Mouse (Mus musculus): ENCODE data around the gene Padi6.

- no peak for TF ChIP-seq CTCF (IDR thresholded peaks at IDR 0.05; ENCODE audit: borderline replicate concordance, extremely low read depth, insufficient read depth, insufficient read length)
- TF ChIP-seq POLR2A (IDR thresholded peaks at IDR 0.05; ENCODE audit: borderline replicate concordance, extremely low read depth, insufficient read depth, insufficient read length, poor library complexity, severe bottlenecking) = no peak
Measured at GRCm38 (mm10) chr4:140716994-140717393, 25.4 kb downstream of the Padi6 start.
